Mouse (Mus musculus) megakaryocyte, adult 5-6 weeks (primary cell): ENCODE data around the gene Serpina6. TPM values are rescaled to one million over a fixed set of nuclear protein-coding genes. Genes with fewer than 3 reads are reported as not detected.

Experiments
- ATAC-seq: 2 replicates; pipeline ENCODE4 v1.8.0; 2016; ENCODE audit warnings: mild to moderate bottlenecking, inconsistent platforms; ENCODE audit not compliant: poor library complexity, severe bottlenecking
- total RNA-seq, 2 experiments: library from RNA; stranded (forward) in 1 of 2; stranded (reverse) in 1 of 2; fragments of 153-499, 151-499 nt in 1 of 2; fragments of 221-1000, 200-1000 nt in 1 of 2; gene quantifications; 2 replicates each; pipeline versions ENCODE4 v1.2.3 to v1.2.4; 2015 to 2017

Serpina6 gene
- total RNA-seq, 2 experiments from 2014 or later, result not detected

GRCm38 (mm10) chr12:103657991-103658390 is 979 bp upstream of the Serpina6 start:
- no peak for ATAC-seq

GRCm38 (mm10) chr12:103655123-103656044 is 1.6 kb downstream of the Serpina6 start:
- no peak for ATAC-seq

DNA sequence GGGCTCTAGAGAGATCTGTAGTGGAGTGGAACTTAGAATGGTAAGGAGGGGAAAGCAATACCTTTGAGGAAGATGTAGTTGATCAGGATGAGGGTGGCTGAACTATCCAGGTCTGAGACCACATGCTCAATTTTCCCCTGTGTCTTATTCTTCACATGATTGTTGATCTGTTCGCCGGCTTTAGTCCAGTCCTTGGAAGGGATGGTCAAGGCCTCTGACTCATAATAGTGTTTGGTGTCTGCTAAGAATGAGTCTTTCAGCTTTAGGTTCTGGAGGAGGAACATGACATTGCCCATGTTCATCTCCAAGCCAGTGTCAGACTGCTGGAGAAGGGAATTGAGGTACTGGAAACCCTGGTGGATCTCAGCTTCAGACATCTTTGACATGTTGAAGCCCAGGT is 3.2 kb downstream of the Serpina6 start:
- ATAC-seq, result no peak

DNA sequence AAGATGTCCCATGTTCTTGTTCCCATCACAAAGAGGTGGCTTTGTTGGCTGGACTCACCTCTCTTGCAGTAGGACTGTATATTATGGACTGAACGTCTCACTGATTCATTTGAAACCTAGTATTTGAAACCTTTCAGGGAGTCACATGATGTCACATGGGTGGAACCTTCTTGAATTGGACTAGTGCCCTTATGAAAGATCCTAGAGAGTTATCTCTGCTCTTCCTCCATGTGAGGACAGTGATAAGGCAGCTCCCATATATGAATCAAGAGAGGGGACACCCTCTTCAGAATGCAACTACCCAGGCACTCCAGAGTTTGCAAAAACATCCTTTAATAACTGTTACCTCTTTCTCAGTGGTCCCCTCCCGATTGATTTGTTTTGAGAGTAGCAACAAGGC is 10.7 kb downstream of the Serpina6 start:
- no peak for ATAC-seq

DNA sequence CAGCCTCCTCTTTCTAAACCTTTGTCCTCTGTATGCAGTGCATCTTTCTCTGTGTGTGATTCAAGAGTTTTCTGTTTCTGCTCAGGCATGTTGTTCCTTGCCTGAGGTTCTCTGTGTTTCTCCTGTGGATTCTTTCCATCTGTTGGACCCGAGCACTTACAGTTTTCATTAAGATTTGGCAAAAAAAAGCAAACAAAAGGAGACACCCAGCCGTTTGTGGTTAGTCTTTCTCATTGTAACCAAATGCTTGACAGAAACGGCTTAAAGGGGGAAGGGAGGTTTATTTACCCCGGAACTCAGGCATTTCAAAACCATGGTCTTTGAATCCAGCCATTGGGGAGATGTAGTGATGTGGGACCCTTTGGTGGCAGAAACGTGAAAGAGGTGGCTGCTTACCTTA is 12.4 kb downstream of the Serpina6 start:
- no peak for ATAC-seq

DNA sequence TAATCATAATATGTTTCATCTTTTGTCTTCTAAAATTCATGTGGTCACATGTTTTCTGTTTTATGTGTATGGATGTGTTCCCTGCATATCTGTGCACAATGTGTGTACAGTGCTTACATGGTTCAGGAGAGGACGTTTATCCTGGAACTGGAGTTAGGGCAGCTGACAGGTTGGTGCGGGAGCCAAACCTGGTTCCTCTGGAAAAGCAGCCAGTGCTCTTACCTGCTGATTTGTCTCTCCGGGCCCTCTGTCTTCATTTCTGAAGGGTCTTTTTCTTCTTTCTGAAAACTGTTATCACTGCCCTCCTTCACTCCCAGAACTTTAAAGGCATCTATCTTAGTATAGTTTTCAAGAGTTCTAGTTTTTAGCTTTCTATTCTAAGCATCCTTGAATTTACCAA is 13.2 kb downstream of the Serpina6 start:
- ATAC-seq, result no peak

DNA sequence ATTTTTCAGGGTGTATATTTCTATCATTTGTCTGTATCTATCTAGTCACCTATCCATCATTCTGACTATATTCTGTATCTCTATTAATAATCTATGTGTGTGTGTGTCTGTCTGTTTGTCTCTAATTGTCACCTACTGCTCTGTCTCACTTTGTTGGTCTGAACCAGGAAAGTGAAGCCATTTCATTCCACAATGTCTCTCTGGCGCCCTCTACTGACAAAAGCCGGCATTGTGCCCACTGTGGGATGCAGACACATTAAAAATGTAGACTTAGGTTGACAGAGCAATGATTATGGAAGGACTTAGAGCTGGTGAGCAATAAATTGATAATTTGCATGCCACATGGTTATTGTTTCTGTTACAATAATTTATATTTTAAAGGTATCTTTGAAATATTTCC is 13.7 kb downstream of the Serpina6 start:
- ATAC-seq, result peak; percentile 62

DNA sequence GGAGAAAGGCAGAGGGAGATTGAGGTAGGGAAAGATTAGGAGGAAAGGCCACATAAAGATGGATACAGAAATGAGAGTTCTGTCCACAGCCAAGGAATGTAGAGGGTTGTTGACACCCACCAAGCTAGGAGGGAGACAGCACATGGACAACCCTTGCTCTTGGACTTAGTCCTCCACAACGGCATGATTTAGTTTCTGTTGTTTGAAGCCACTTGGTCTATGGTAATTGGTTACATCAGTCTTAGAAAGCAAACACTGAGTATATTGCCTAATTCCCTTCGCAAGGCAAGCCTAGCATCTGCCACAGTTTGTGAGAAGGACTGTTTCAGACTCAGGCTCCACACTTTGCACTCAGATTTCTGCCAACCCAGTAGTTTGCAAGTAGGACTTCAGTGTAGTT is 21.2 kb downstream of the Serpina6 start:
- ATAC-seq, result no peak

DNA sequence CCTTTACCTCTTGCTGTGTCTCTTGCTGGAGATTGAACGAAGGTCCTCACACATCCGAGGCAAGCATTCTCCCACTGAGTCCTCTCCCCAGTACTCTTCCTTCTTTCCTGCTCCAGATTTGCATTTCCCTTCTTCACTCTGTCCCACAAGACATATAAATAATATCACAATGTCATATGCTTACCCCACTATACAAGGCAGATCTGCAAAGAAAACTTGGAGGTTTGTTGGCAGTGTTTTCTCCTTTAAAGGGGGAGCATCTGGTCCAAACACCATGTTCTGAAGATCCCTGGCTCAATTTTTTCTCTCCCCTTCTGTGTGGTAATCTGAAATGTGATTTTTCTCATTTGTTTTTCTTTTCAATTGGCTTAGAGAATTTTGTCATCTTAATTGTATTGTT is 22.6 kb downstream of the Serpina6 start:
- ATAC-seq, result no peak

- no peak for ATAC-seq
Observed at GRCm38 (mm10) chr12:103631203-103631612, 25.8 kb downstream of the Serpina6 start, which contains the start of gene Serpina10. Serpina10 (minus strand) TSS chr12:103631444.

DNA sequence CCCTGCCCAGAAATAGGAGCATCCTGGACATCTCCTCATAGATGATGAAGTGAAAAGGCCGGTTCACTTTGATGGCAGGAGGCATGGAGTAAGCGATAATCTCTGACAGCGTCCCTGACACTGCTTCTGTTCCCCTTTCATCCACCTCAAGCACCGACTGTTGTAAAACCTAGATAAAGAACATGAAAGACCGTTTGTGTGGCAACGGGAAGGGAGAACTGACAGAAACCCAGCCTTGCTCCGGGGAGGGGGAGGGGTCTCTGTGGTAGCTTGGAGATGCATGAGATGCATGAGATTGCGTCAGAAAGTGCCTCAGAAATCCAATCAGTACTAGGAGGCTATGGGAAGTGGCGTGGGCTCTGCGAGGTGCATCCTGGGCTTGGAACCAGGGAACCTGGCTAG is 40.2 kb downstream of the Serpina6 start:
- peak; percentile 49 for ATAC-seq

- ATAC-seq, result no peak
Observed at GRCm38 (mm10) chr12:103615734-103616133, 41.3 kb downstream of the Serpina6 start.

- ATAC-seq, result no peak
Observed at GRCm38 (mm10) chr12:103615141-103615540, 41.9 kb downstream of the Serpina6 start.

DNA sequence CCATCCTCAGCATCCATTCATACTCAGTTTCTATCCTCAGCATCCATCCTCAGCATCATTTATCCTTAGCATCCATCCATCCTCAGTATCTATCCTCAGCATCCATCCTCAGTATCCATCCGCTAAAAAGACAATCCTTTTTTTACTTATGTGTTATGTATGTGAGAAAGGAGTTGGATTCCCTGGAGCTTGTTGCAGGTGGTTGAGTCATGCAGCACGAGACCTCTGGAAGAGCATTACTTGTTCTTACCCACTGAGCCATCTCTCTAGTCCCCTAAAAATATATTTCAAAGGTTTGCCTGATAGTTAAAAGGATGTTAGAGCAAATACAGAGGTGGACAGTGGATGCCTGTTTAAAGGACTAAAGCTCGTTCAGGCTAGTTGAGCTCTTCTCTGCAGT is 55.2 kb downstream of the Serpina6 start:
- no peak for ATAC-seq

GRCm38 (mm10) chr12:103600364-103600763 is 56.6 kb downstream of the Serpina6 start:
- ATAC-seq, result no peak

DNA sequence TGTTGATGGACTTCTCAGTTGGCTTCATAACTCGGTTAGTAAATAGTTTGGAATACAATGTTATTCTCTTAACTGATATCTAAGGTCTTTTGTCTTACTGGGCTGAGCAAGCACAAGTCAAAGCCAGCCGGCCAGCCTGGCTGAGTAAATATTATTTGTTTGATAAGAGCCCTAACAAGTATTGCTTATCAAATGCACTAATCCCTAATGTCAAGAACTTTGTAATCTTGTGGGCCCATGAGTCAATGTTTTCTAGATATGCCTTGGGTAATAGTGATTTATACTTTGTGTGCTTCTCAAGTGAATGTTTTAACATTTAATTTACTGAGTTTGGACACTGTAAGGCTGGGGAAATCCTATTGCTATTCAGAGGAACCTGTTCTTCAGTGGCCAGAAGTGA is 58.6 kb downstream of the Serpina6 start:
- ATAC-seq, result no peak

Other genes with a start within 250 kb of the Serpina6 start
- gene 9330161L09Rik, start 249.4 kb downstream of the Serpina6 start, total RNA-seq (2015), result 0.94 TPM in 1 of 2 replicates, not detected in the other
- 0.89 and 1.4 TPM in 2 replicates for gene 9330161L09Rik, start 249.4 kb downstream of the Serpina6 start, total RNA-seq (2017)
- 53.0 and 58.9 TPM in 2 replicates for gene Ddx24, start 231.4 kb downstream of the Serpina6 start, total RNA-seq (2015)
- 63.8 and 73.0 TPM in 2 replicates for gene Ddx24, start 231.4 kb downstream of the Serpina6 start, total RNA-seq (2017)
- gene Ifi27, start 223.0 kb downstream of the Serpina6 start, total RNA-seq (2015), result 46.3 and 55.9 TPM in 2 replicates
- 19.3 and 26.8 TPM in 2 replicates for gene Ifi27, start 223.0 kb downstream of the Serpina6 start, total RNA-seq (2017)
- gene Ifi27l2a, start 213.5 kb downstream of the Serpina6 start, total RNA-seq (2015), result 433 and 468 TPM in 2 replicates
- 365 and 515 TPM in 2 replicates for gene Ifi27l2a, start 213.5 kb downstream of the Serpina6 start, total RNA-seq (2017)
- not detected in 2 replicates for gene Ifi27l2b, start 200.0 kb downstream of the Serpina6 start, total RNA-seq (2015)
- not detected in 2 replicates for gene Ifi27l2b, start 200.0 kb downstream of the Serpina6 start, total RNA-seq (2017)
- gene Ppp4r4, start 124.9 kb downstream of the Serpina6 start, total RNA-seq (2015), result not detected in 2 replicates
- not detected in 2 replicates for gene Ppp4r4, start 124.9 kb downstream of the Serpina6 start, total RNA-seq (2017)
- not detected in 2 replicates for gene Serpina10, start 25.8 kb downstream of the Serpina6 start, total RNA-seq (2015)
- gene Serpina10, start 25.8 kb downstream of the Serpina6 start, total RNA-seq (2017), result 0.08 TPM in 1 of 2 replicates, not detected in the other
- gene Serpina16, start 18.9 kb upstream of the Serpina6 start, total RNA-seq (2015), result not detected in 2 replicates
- gene Serpina16, start 18.9 kb upstream of the Serpina6 start, total RNA-seq (2017), result not detected in 2 replicates
- gene Serpina1f, start 38.3 kb upstream of the Serpina6 start, total RNA-seq (2015), result not detected in 2 replicates
- gene Serpina1f, start 38.3 kb upstream of the Serpina6 start, total RNA-seq (2017), result not detected in 2 replicates
- not detected in 2 replicates for gene Serpina1d, start 116.4 kb upstream of the Serpina6 start, total RNA-seq (2015)
- gene Serpina1d, start 116.4 kb upstream of the Serpina6 start, total RNA-seq (2017), result not detected in 2 replicates
- gene Serpina1b, start 173.2 kb upstream of the Serpina6 start, total RNA-seq (2015), result not detected in 2 replicates
- not detected in 2 replicates for gene Serpina1b, start 173.2 kb upstream of the Serpina6 start, total RNA-seq (2017)
- not detected in 2 replicates for gene Serpina1a, start 206.3 kb upstream of the Serpina6 start, total RNA-seq (2015)
- not detected in 2 replicates for gene Serpina1a, start 206.3 kb upstream of the Serpina6 start, total RNA-seq (2017)
- gene Serpina1c, start 247.7 kb upstream of the Serpina6 start, total RNA-seq (2015), result not detected in 2 replicates
- gene Serpina1c, start 247.7 kb upstream of the Serpina6 start, total RNA-seq (2017), result not detected in 2 replicates